Mouse (Mus musculus) liver, embryonic 11.5 days (tissue): ENCODE data around the gene Lamp1. TPM values are rescaled to one million over a fixed set of nuclear protein-coding genes. Genes with fewer than 3 reads are reported as not detected.

Experiments used
- ATAC-seq: fragments of 200-750 bp; cut with Nextera tagmentation; replicated peaks from 2 replicates; pipeline ENCODE4 v1.8.0; 2017; ENCODE audit warnings: moderate number of reproducible peaks, mild to moderate bottlenecking, moderate TSS enrichment, moderate library complexity; ENCODE audit not compliant: low FRiP score
- DNase-seq: peaks from one replicate; pipeline ENCODE4 v3.0.0-alpha.2; 2017; ENCODE audit warnings: low spot score
- H3K27ac ChIP-seq: fragments of 300-500 bp; sonication (generic); 2 replicates; pipeline ENCODE4 v1.5.1; 2014; ENCODE audit warnings: mild to moderate bottlenecking, low read depth, low read length, control low read depth
- H3K27me3 ChIP-seq: fragments of 300-500 bp; sonication (generic); replicated peaks from 2 replicates; pipeline ENCODE4 v1.6.1; 2014; ENCODE audit warnings: low read length, mixed read lengths; ENCODE audit not compliant: control insufficient read depth, insufficient read depth
- H3K36me3 ChIP-seq: fragments of 300-500 bp; sonication (generic); 2 replicates; pipeline ENCODE4 v1.6.1; 2014; ENCODE audit warnings: mild to moderate bottlenecking, low read length, moderate library complexity, mixed read lengths; ENCODE audit not compliant: control insufficient read depth, insufficient read depth
- H3K4me1 ChIP-seq: fragments of 300-500 bp; sonication (generic); replicated peaks from 2 replicates; pipeline ENCODE4 v1.6.1; 2014; ENCODE audit warnings: low read length, mixed read lengths; ENCODE audit not compliant: control insufficient read depth, insufficient read depth
- H3K4me2 ChIP-seq: fragments of 300-500 bp; sonication (generic); 2 replicates; pipeline ENCODE4 v1.6.1; 2014; ENCODE audit warnings: mild to moderate bottlenecking, control low read depth, moderate library complexity
- H3K4me3 ChIP-seq: fragments of 300-500 bp; sonication (generic); 2 replicates; pipeline ENCODE4 v1.5.1; 2014; ENCODE audit warnings: low read depth, low read length, control low read depth
- H3K9ac ChIP-seq: fragments of 300-500 bp; sonication (generic); 2 replicates; pipeline ENCODE4 v1.6.1; 2014; ENCODE audit warnings: low read depth, low read length, control low read depth
- H3K9me3 ChIP-seq: fragments of 300-500 bp; sonication (generic); 2 replicates; pipeline ENCODE4 v1.6.1; 2016; ENCODE audit warnings: low read length, inconsistent platforms, mixed read lengths; ENCODE audit not compliant: control insufficient read depth
- WGBS: fragments of 180-500 bp; shearing (Covaris S2); extraction: QIAGEN DNeasy Blood & Tissue Kit; methylation state at CpG from one replicate; pipeline ENCODE4 v1.1.7; 2014; 5-methylcytosine and 5-hydroxymethylcytosine counted together
- polyA plus RNA-seq: library from polyadenylated mRNA; unstranded; fragments of >200 nt; fragmentation: Nextera tagmentation; extraction: Ambion mirVana; gene quantifications from 2 replicates; pipeline ENCODE4 v1.2.1, GENCODE M21; 2014

Lamp1 gene
- polyA plus RNA-seq, 1 experiment from 2014 or later: 251 TPM

GRCm38 (mm10) chr8:13181691-13181976 is 22.7 kb downstream of the Lamp1 start:
- Histone ChIP-seq H3K27ac (no peak overlapping the region), H3K4me2 (no peak overlapping the region), H3K9me3 (no peaks in the 10 kb centered on the region), H3K4me3 (no peak overlapping the region), H3K36me3 (peaks cover 10% of the 10 kb centered on the region; the same call in 1 of the 2 replicates), H3K9ac (no peak overlapping the region), H3K27me3 (no peaks in the 10 kb centered on the region), H3K4me1 (peaks cover 5% of the 10 kb centered on the region; the same call in 1 of the 2 replicates)
- no peak for DNase-seq
- 42% methylated on average over 2 of the region's 2 CpGs for WGBS
- peak; percentile 56; the same call in 1 of the 2 replicates for ATAC-seq

DNA sequence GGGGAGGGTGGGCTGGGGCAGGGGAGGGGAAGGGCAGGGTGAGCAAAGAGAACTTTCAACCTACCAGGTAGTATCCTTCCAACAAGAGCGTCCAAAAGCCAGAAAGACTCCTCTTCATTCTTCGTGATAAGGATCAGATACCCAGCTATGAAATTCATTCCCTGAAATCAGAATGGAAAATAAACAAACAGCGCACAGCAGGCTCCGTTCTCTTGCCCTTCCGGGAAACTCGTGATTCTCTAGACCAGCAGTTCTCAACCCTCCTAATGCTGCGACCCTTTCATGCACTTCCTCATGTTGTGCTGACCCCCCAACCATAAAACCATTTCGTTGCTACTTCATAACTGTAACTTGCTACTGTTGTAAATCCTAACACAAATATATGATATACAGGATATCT is 27.9 kb downstream of the Lamp1 start:
- 85% methylated on average over 8 of the region's 8 CpGs for WGBS
- DNase-seq: no peak
- Histone ChIP-seq H3K27ac (no peak overlapping the region), H3K27me3 (no peaks in the 10 kb centered on the region), H3K4me2 (no peak overlapping the region), H3K9me3 (no peaks in the 10 kb centered on the region), H3K9ac (no peak overlapping the region), H3K4me3 (no peak overlapping the region), H3K36me3 (0 out of 2 replicates have a peak, but pooled peaks cover 2% of the 10 kb centered on the region), H3K4me1 (peaks cover 3% of the 10 kb centered on the region; the same call in 1 of the 2 replicates)
- no peak for ATAC-seq

GRCm38 (mm10) chr8:13187229-13187628 is 28.3 kb downstream of the Lamp1 start:
- Histone ChIP-seq H3K9me3 (no peaks in the 10 kb centered on the region), H3K36me3 (0 out of 2 replicates have a peak, but pooled peaks cover 2% of the 10 kb centered on the region), H3K4me3 (no peak overlapping the region), H3K27ac (no peak overlapping the region), H3K9ac (no peak overlapping the region), H3K27me3 (no peaks in the 10 kb centered on the region), H3K4me2 (no peak overlapping the region), H3K4me1 (peaks cover 1% of the 10 kb centered on the region; the same call in 1 of the 2 replicates)
- no peak for ATAC-seq
- WGBS: 80% methylated on average over 9 of the region's 9 CpGs
- DNase-seq: no peak

DNA sequence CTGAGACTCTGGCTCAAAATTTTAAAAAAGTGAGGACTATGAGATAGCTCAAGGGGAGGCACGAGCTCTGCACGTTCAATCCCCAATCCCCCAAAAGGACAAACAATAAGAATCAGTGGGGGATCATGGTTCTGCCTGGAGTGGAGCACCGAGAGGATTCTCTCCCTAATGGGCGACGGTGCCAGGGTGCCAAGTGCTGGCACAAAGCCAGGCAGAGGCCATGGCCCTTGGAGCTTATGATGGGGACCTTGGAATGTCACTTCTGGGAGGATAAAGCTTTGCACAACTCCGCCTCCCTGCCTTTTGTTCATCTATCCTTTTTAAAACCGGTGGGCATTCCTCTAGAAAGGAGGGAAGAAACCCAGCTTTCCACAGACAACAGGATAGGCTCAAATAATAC is 28.7 kb downstream of the Lamp1 start:
- DNase-seq (no peak), ATAC-seq (no peak)
- Histone ChIP-seq H3K9me3 (no peaks in the 10 kb centered on the region), H3K9ac (no peak overlapping the region), H3K27me3 (no peaks in the 10 kb centered on the region), H3K4me1 (no peaks in the 10 kb centered on the region), H3K36me3 (0 out of 2 replicates have a peak, but pooled peaks cover 2% of the 10 kb centered on the region), H3K4me2 (no peak overlapping the region), H3K4me3 (no peak overlapping the region), H3K27ac (no peak overlapping the region)
- 78% methylated on average over 7 of the region's 7 CpGs for WGBS

DNA sequence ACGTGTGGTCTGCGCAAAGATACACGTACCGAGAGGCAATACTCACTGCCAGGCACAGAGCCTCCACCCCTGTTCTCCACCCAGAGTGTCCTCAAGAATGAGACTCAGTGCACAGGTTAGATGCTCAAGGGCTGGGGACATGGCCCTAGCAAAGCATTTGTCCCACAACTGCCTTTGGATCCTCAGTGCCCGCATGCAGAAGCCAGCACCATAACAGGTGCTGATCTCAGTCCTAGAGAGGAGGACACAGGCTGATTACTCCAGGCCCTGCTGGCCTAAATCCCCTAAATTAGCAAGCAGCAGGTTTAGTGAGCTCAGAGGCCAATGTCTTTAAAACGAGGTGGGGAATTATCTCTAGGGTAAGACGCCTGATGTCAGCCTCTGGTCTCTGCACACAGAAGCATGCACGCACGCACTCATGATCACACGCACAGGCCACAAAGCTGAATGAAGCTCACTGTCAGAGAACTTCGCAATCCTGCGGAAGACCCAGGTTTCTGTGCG is 29.1 kb downstream of the Lamp1 start:
- DNase-seq: no peak
- Histone ChIP-seq H3K4me1 (no peaks in the 10 kb centered on the region), H3K9ac (no peak overlapping the region), H3K4me2 (no peak overlapping the region), H3K4me3 (no peak overlapping the region), H3K27ac (no peak overlapping the region), H3K36me3 (0 out of 2 replicates have a peak, but pooled peaks cover 2% of the 10 kb centered on the region), H3K9me3 (no peaks in the 10 kb centered on the region), H3K27me3 (no peaks in the 10 kb centered on the region)
- ATAC-seq: no peak
- 89% methylated on average over 13 of the region's 13 CpGs for WGBS

- Histone ChIP-seq H3K9ac (no peak overlapping the region), H3K27ac (no peak overlapping the region), H3K4me3 (no peak overlapping the region), H3K4me2 (no peak overlapping the region), H3K27me3 (no peaks in the 10 kb centered on the region), H3K4me1 (no peaks in the 10 kb centered on the region), H3K36me3 (0 out of 2 replicates have a peak, but pooled peaks cover 2% of the 10 kb centered on the region), H3K9me3 (no peaks in the 10 kb centered on the region)
- DNase-seq (no peak), ATAC-seq (no peak)
- WGBS: 86% methylated on average over 1 of the region's 1 CpGs
Measured at GRCm38 (mm10) chr8:13188857-13189256, 29.9 kb downstream of the Lamp1 start.

DNA sequence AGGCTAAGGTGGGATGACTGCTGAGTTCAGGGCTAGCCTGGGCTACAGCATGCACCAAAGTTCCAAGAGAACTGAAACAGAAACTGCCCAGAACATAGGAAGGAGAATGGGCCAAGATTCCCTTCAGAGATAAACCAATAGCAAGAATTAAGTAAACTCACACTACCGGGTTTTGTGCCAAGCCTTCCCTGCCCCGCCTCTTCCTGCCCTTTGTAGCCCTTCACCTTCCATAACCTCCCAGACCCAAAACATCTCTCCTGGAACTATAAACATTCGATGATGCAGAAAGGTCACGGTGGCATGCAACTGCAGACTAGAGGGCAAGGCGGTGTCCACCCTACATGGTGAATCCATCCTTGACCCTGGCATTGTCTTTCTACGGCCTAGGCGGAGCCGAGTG is 31.3 kb downstream of the Lamp1 start:
- no peaks in the 10 kb centered on the region for H3K4me1 ChIP-seq
- H3K27me3 ChIP-seq: no peaks in the 10 kb centered on the region
- no peak overlapping the region for H3K27ac ChIP-seq
- no peak overlapping the region for H3K4me2 ChIP-seq
- no peaks in the 10 kb centered on the region for H3K9me3 ChIP-seq
- no peak overlapping the region for H3K9ac ChIP-seq
- DNase-seq: no peak
- 91% methylated on average over 8 of the region's 8 CpGs for WGBS
- H3K36me3 ChIP-seq: no peaks in the 10 kb centered on the region
- no peak overlapping the region for H3K4me3 ChIP-seq
- ATAC-seq: no peak

DNA sequence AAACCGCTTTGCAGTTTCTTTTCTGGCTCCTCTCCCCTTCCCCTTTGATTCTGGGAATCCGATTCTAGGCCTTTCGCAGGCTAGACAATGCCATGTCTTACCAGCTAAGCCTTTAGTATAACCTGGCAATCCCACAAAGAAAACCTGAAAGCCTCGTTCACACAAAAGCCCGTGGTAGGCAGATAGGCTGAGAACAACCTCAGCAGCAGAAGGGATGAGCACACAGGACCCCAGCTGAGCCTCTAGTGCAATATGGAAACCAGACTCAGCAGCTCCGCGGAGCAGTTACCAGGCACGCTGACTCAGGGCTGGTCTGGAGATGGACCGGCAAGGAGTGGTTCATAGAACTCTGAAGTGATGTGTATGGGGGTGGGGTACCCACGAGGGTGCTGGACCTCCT is 35.9 kb downstream of the Lamp1 start:
- WGBS: 51% methylated on average over 10 of the region's 10 CpGs
- Histone ChIP-seq H3K4me2 (no peak overlapping the region), H3K9ac (no peak overlapping the region), H3K4me1 (peaks cover 9% of the 10 kb centered on the region), H3K36me3 (no peaks in the 10 kb centered on the region), H3K27ac (no peak overlapping the region), H3K9me3 (no peaks in the 10 kb centered on the region), H3K4me3 (no peak overlapping the region), H3K27me3 (peaks cover 5% of the 10 kb centered on the region; the same call in 1 of the 2 replicates)
- ATAC-seq (no peak), DNase-seq (no peak)

DNA sequence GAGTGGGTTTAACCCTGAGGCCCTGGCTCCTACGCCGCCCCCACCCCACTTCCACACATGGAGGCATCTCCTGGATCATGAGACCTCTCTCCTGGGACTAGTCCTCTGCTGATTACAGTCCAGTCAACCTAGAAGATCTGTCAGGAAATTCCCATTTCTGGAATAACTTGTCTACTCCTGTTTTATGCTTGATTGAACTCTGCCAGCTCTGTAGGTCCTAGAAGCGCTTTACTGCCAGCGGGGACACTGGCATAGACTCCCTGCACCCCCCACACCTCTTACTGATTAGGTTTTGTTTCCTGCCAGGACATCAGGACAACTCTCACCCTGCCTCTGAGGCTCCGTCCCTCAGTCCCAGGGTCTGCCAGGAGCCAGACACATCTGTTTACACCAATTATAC is 38.5 kb downstream of the Lamp1 start:
- H3K27ac ChIP-seq: no peak overlapping the region
- 85% methylated on average over 5 of the region's 5 CpGs for WGBS
- ATAC-seq: no peak
- peaks cover 5% of the 10 kb centered on the region for H3K27me3 ChIP-seq
- H3K4me1 ChIP-seq: peaks cover 14% of the 10 kb centered on the region
- H3K9ac ChIP-seq: no peak overlapping the region
- no peak overlapping the region for H3K4me3 ChIP-seq
- no peak overlapping the region for H3K4me2 ChIP-seq
- H3K36me3 ChIP-seq: no peaks in the 10 kb centered on the region
- H3K9me3 ChIP-seq: no peaks in the 10 kb centered on the region
- no peak for DNase-seq
